Mouse (Mus musculus) liver, embryonic 13.5 days (tissue): ENCODE data around the gene Mrgprf. TPM values are rescaled to one million over a fixed set of nuclear protein-coding genes. Genes with fewer than 3 reads are reported as not detected.

ENCODE experiments used
- ATAC-seq: fragments of 200-750 bp; cut with Nextera tagmentation; 2 replicates; pipeline ENCODE4 v1.8.0; 2017; ENCODE audit warnings: low read depth, mild to moderate bottlenecking, moderate number of reproducible peaks, moderate library complexity
- DNase-seq: peaks from one replicate; pipeline ENCODE4 v3.0.0; 2022
- H3K27ac ChIP-seq: fragments of 300-500 bp; sonication (generic); 2 replicates; pipeline ENCODE4 v1.5.1; 2015; ENCODE audit warnings: moderate library complexity, mild to moderate bottlenecking, inconsistent platforms
- H3K27me3 ChIP-seq: fragments of 300-500 bp; sonication (generic); 2 replicates; pipeline ENCODE4 v1.6.1; 2015; ENCODE audit warnings: mild to moderate bottlenecking, inconsistent platforms
- H3K36me3 ChIP-seq: fragments of 300-500 bp; sonication (generic); 2 replicates; pipeline ENCODE4 v1.6.1; 2015; ENCODE audit warnings: mild to moderate bottlenecking, inconsistent platforms
- H3K4me1 ChIP-seq: fragments of 300-500 bp; sonication (generic); replicated peaks from 2 replicates; pipeline ENCODE4 v1.6.1; 2015; ENCODE audit warnings: inconsistent platforms
- H3K4me2 ChIP-seq: fragments of 300-500 bp; sonication (generic); 2 replicates; pipeline ENCODE4 v1.6.1; 2015; ENCODE audit warnings: inconsistent platforms, mild to moderate bottlenecking, moderate library complexity
- H3K4me3 ChIP-seq: fragments of 300-500 bp; sonication (generic); replicated peaks from 2 replicates; pipeline ENCODE4 v1.5.1; 2015; ENCODE audit warnings: mild to moderate bottlenecking, inconsistent platforms
- H3K9ac ChIP-seq: fragments of 300-500 bp; sonication (generic); 2 replicates; pipeline ENCODE4 v1.6.1; 2015; ENCODE audit warnings: mild to moderate bottlenecking, inconsistent platforms
- H3K9me3 ChIP-seq: fragments of 300-500 bp; sonication (generic); replicated peaks from 2 replicates; pipeline ENCODE4 v1.6.1; 2016; ENCODE audit warnings: inconsistent platforms
- WGBS: fragments of 180-500 bp; shearing (Covaris S2); methylation state at CpG from one replicate; pipeline ENCODE4 v1.1.7; 2015; ENCODE audit not compliant: insufficient replicate concordance; 5-methylcytosine and 5-hydroxymethylcytosine counted together
- polyA plus RNA-seq: library from polyadenylated mRNA; unstranded; fragments of >200 nt; fragmentation: Nextera tagmentation; extraction: Ambion mirVana; gene quantifications from 2 replicates; pipeline ENCODE4 v1.2.1, GENCODE M21; 2015

Mrgprf gene
- polyA plus RNA-seq, result 0.06 and 0.10 TPM in 2 replicates

DNA sequence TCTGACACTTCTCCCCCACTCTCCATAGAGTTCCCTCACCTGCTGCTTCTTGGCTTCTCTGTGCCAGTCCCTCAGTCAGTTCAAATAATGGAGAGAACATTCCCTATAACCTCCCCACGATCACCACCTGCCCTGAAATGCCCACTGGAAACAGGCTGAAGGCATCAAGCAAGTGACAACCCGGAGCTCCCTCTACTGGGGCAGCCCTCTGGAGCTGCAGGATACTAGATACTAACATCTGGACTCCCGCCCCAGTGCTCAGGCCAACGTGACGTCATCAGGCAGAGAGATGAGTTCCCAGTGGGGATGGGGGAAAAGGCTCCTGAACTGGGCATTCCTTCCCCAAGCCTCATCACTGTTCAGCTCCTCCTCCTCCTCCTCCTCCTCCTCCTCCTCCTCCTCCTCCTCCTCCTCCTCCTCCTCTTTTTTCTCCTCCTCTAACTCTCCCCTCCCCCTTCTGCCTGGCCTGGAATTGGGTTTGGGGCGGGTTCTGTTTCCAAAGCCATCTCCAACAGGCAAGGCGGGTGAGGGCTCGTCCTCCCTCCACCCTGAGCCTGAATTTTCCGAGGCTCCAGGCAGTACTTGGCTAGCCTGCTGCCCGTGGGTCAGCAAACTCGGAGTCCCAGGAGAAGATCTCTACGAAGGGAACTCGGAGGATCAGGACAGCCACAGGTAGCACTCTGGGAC lies at the start of gene Mrgprf:
Mrgprf (plus strand) TSS at position 508 of the 687 bp plus-strand sequence.
- DNase-seq, result no peak
- no peak for ATAC-seq
- H3K4me1 ChIP-seq, result peaks cover 15% of the 10 kb centered on the region
- no peak within 1 kb of the TSS for H3K9ac ChIP-seq
- no peak within 1 kb of the TSS for H3K4me3 ChIP-seq
- WGBS, result 25% methylated on average over 12 of the region's 13 CpGs
- H3K27ac ChIP-seq, result no peak within 1 kb of the TSS
- H3K36me3 ChIP-seq, result no peaks in the 10 kb centered on the region
- H3K9me3 ChIP-seq, result no peaks in the 10 kb centered on the region
- no peaks in the 10 kb centered on the region for H3K27me3 ChIP-seq
- no peak within 1 kb of the TSS for H3K4me2 ChIP-seq

- Histone ChIP-seq H3K9me3 (no peaks in the 10 kb centered on the region), H3K4me1 (peaks cover 8% of the 10 kb centered on the region; the same call in 1 of the 2 replicates), H3K4me3 (no peak overlapping the region), H3K4me2 (no peak overlapping the region), H3K27ac (no peak overlapping the region), H3K36me3 (0 out of 2 replicates have a peak, but pooled peaks cover 4% of the 10 kb centered on the region), H3K27me3 (no peaks in the 10 kb centered on the region), H3K9ac (no peak overlapping the region)
- 14% methylated on average over 8 of the region's 8 CpGs for WGBS
- ATAC-seq, result peak; percentile 69
- DNase-seq, result peak; percentile 51
Measured at GRCm38 (mm10) chr7:145252715-145253476, 47.7 kb upstream of the Mrgprf start.

DNA sequence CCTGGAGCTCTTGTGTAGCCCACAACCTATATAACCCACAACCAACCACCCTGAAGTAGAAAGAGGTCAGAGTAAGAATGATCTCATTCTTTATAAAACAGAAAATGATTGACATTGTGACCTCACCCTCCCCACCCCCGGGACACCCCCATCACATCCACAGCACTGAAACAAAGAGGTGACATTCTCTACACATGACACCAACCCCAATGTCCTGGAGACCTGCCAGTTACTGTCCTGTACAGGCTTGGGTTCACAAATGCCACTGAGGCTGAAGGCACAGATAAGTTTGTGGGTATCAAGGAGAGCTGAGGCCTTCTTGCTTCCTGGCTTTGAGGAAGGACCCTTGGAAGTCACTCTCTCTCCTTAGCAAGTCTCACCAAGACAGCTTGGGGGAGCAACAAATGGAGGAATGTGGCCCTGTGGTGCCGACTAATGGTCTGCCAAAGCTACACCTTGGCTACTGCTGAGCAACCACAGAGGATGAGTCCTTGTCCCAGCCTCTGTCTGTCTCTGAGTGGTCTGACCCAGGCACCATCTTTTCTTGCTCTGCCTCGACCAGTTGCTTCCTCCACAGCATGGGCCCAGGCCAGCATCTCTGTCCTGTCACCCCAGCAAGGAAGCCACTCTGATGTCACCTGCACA lies 46.5 kb upstream of the Mrgprf start:
- DNase-seq (no peak), ATAC-seq (no peak)
- Histone ChIP-seq H3K36me3 (0 out of 2 replicates have a peak, but pooled peaks cover 8% of the 10 kb centered on the region), H3K4me2 (no peak overlapping the region), H3K4me3 (no peak overlapping the region), H3K4me1 (peaks cover 8% of the 10 kb centered on the region; the same call in 1 of the 2 replicates), H3K9me3 (no peaks in the 10 kb centered on the region), H3K27me3 (no peaks in the 10 kb centered on the region), H3K9ac (no peak overlapping the region), H3K27ac (no peak overlapping the region)
- WGBS, result 51% methylated on average over 3 of the region's 3 CpGs

DNA sequence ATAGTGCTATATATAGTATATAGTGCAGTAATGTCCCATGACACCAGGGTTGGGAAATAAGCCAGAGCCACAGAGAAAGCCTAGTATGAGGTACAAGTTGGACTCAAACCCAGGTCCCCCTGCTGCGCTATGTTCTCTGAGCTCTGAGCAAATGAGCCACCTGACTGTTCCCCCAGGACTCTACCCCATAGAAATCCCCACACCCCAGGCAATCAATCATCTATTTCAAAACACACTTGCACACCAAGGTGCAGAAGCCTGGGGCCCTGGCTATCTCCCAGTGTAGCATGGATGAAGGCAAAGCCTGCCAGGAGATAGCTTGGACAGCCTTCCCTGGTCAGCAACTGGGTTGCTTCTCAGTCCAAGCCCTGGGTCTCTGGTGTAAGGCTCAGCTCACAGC lies 44.5 kb upstream of the Mrgprf start:
- no peak for ATAC-seq
- no peak overlapping the region for H3K9ac ChIP-seq
- no peaks in the 10 kb centered on the region for H3K9me3 ChIP-seq
- peaks cover 5% of the 10 kb centered on the region; the same call in 1 of the 2 replicates for H3K4me1 ChIP-seq
- no peak for DNase-seq
- no peak overlapping the region for H3K4me2 ChIP-seq
- WGBS, result 79% methylated on average over 1 of the region's 1 CpGs
- no peak overlapping the region for H3K27ac ChIP-seq
- no peak overlapping the region for H3K4me3 ChIP-seq
- H3K36me3 ChIP-seq, result 0 out of 2 replicates have a peak, but pooled peaks cover 10% of the 10 kb centered on the region
- H3K27me3 ChIP-seq, result no peaks in the 10 kb centered on the region

- no peak overlapping the region for H3K4me2 ChIP-seq
- no peak overlapping the region for H3K9ac ChIP-seq
- ATAC-seq (no peak), DNase-seq (no peak)
- no peaks in the 10 kb centered on the region for H3K27me3 ChIP-seq
- H3K36me3 ChIP-seq, result peaks cover 23% of the 10 kb centered on the region
- no peaks in the 10 kb centered on the region for H3K9me3 ChIP-seq
- 0 out of 2 replicates have a peak, but pooled peaks cover 3% of the 10 kb centered on the region for H3K4me1 ChIP-seq
- no peak overlapping the region for H3K27ac ChIP-seq
- 53% methylated on average over 9 of the region's 9 CpGs for WGBS
- H3K4me3 ChIP-seq, result no peak overlapping the region
Measured at GRCm38 (mm10) chr7:145264202-145264601, 36.4 kb upstream of the Mrgprf start.

GRCm38 (mm10) chr7:145266011-145266410 lies 34.6 kb upstream of the Mrgprf start:
- Histone ChIP-seq H3K4me1 (0 out of 2 replicates have a peak, but pooled peaks cover 4% of the 10 kb centered on the region), H3K27me3 (no peaks in the 10 kb centered on the region), H3K4me3 (no peak overlapping the region), H3K36me3 (peaks cover 24% of the 10 kb centered on the region), H3K9me3 (no peaks in the 10 kb centered on the region), H3K9ac (no peak overlapping the region), H3K27ac (no peak overlapping the region), H3K4me2 (no peak overlapping the region)
- ATAC-seq (no peak), DNase-seq (no peak)
- 65% methylated on average over 2 of the region's 2 CpGs for WGBS

GRCm38 (mm10) chr7:145268890-145269289 lies 31.7 kb upstream of the Mrgprf start:
- Histone ChIP-seq H3K4me1 (0 out of 2 replicates have a peak, but pooled peaks cover 4% of the 10 kb centered on the region), H3K4me2 (no peak overlapping the region), H3K27me3 (no peaks in the 10 kb centered on the region), H3K9ac (no peak overlapping the region), H3K36me3 (peaks cover 38% of the 10 kb centered on the region), H3K27ac (no peak overlapping the region), H3K9me3 (no peaks in the 10 kb centered on the region), H3K4me3 (no peak overlapping the region)
- DNase-seq (no peak), ATAC-seq (no peak)
- WGBS, result 55% methylated on average over 7 of the region's 7 CpGs

GRCm38 (mm10) chr7:145270955-145271354 lies 29.7 kb upstream of the Mrgprf start:
- H3K4me1 ChIP-seq, result 0 out of 2 replicates have a peak, but pooled peaks cover 4% of the 10 kb centered on the region
- no peak; the same call in 1 of the 2 replicates for ATAC-seq

GRCm38 (mm10) chr7:145275488-145275887 lies 25.1 kb upstream of the Mrgprf start:
- no peak overlapping the region for H3K27ac ChIP-seq
- DNase-seq (no peak), ATAC-seq (no peak)
- no peaks in the 10 kb centered on the region for H3K9me3 ChIP-seq
- no peak overlapping the region for H3K9ac ChIP-seq
- no peaks in the 10 kb centered on the region for H3K27me3 ChIP-seq
- no peaks in the 10 kb centered on the region for H3K4me1 ChIP-seq
- no peak overlapping the region for H3K4me3 ChIP-seq
- WGBS, result 66% methylated on average over 3 of the region's 3 CpGs
- H3K36me3 ChIP-seq, result peaks cover 47% of the 10 kb centered on the region
- no peak overlapping the region for H3K4me2 ChIP-seq

More at GRCm38 (mm10) chr7:145270955-145271354, 29.7 kb upstream of the Mrgprf start:
- peaks cover 46% of the 10 kb centered on the region for H3K36me3 ChIP-seq
- no peak overlapping the region for H3K9ac ChIP-seq
- no peak overlapping the region for H3K4me3 ChIP-seq
- WGBS, result 83% methylated on average over 5 of the region's 5 CpGs
- no peak overlapping the region for H3K27ac ChIP-seq
- H3K27me3 ChIP-seq, result no peaks in the 10 kb centered on the region
- no peak overlapping the region for H3K4me2 ChIP-seq
- no peaks in the 10 kb centered on the region for H3K9me3 ChIP-seq
- no peak for DNase-seq

DNA sequence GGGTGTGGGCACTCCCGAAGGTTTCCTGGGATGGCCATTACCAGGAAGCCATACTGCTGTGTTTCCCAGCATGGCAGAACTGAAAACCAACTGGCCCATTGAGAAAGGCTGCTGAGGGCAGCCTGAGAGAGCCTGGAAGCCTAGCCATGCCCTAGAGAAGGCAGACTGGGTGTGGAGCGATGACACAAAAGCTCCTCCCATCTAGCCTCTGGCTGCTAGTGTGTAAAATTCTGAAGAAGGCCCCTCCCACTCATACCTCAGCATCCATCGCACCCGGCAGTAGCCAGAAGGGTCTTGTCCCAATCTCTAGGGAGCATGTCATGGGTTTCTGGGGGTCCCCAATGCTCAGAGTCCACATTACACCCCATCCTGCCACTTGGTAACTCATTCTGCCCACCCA lies 19.2 kb upstream of the Mrgprf start:
- H3K9ac ChIP-seq, result no peak overlapping the region
- ATAC-seq, result no peak
- H3K36me3 ChIP-seq, result peaks cover 18% of the 10 kb centered on the region
- 67% methylated on average over 4 of the region's 4 CpGs for WGBS
- DNase-seq, result no peak
- H3K9me3 ChIP-seq, result no peaks in the 10 kb centered on the region
- peaks cover 25% of the 10 kb centered on the region for H3K4me1 ChIP-seq
- H3K27ac ChIP-seq, result no peak overlapping the region
- no peak overlapping the region for H3K4me2 ChIP-seq
- no peaks in the 10 kb centered on the region for H3K27me3 ChIP-seq
- no peak overlapping the region for H3K4me3 ChIP-seq

DNA sequence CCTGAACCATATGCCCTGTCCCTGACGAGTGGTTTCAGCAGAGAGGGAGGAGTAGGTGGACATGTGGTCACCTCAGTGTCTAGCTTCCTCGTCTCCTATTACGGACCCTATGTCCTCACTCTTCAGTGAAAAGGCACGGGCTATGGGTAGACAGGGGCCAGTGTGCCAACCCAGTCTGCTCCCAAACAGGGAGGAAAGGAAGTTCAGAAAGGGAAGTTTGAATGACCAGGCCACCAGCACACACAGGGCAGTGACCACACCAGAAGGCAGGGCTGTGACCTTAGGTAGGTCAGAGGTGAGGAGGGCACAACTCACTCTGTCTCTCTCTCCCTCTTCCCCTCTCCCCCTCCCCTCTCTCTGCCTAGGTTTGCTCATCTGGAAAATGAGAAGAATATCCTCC lies 17.6 kb upstream of the Mrgprf start:
- Histone ChIP-seq H3K9ac (peak overlapping the region; percentile 69), H3K27ac (no peak overlapping the region), H3K4me3 (peak overlapping the region; percentile 64), H3K4me2 (peak overlapping the region; percentile 74), H3K36me3 (peaks cover 17% of the 10 kb centered on the region; the same call in 1 of the 2 replicates), H3K9me3 (no peaks in the 10 kb centered on the region), H3K27me3 (no peaks in the 10 kb centered on the region), H3K4me1 (peaks cover 29% of the 10 kb centered on the region)
- no peak for ATAC-seq
- WGBS, result 35% methylated on average over 4 of the region's 4 CpGs
- no peak for DNase-seq
